Mouse (Mus musculus) limb, embryonic 11.5 days (tissue): ENCODE measurements around the gene Syt1. TPM values are rescaled to one million over a fixed set of nuclear protein-coding genes. Genes with fewer than 3 reads are reported as not detected.

Source experiments
- ATAC-seq: fragments of 200-750 bp; cut with Nextera tagmentation; 2 replicates; pipeline ENCODE4 v1.8.0; 2017; ENCODE audit warnings: low read depth; ENCODE audit not compliant: insufficient number of reproducible peaks, low FRiP score, low TSS enrichment
- DNase-seq: peaks from one replicate; pipeline ENCODE4 v3.0.0-alpha.2; 2015; ENCODE audit warnings: low spot score
- H3K27ac ChIP-seq: fragments of 300-500 bp; sonication (generic); replicated peaks from 2 replicates; pipeline ENCODE4 v1.5.1; 2014; ENCODE audit warnings: low read depth, mild to moderate bottlenecking, low read length
- H3K27me3 ChIP-seq: fragments of 300-500 bp; sonication (generic); 2 replicates; pipeline ENCODE4 v1.6.1; 2014; ENCODE audit warnings: mild to moderate bottlenecking, low read length, mixed read lengths; ENCODE audit not compliant: control insufficient read depth, insufficient read depth
- H3K36me3 ChIP-seq: fragments of 300-500 bp; sonication (generic); 2 replicates; pipeline ENCODE4 v1.6.1; 2014; ENCODE audit warnings: mild to moderate bottlenecking, low read length, moderate library complexity, mixed read lengths; ENCODE audit not compliant: control insufficient read depth, insufficient read depth
- H3K4me1 ChIP-seq: fragments of 300-500 bp; sonication (generic); 2 replicates; pipeline ENCODE4 v1.6.1; 2014; ENCODE audit warnings: low read length, mixed read lengths; ENCODE audit not compliant: control insufficient read depth, insufficient read depth
- H3K4me2 ChIP-seq: fragments of 300-500 bp; sonication (generic); 2 replicates; pipeline ENCODE4 v1.6.1; 2014; ENCODE audit warnings: low read depth, mild to moderate bottlenecking, moderate library complexity; ENCODE audit not compliant: severe bottlenecking
- H3K4me3 ChIP-seq: fragments of 300-500 bp; sonication (generic); 2 replicates; pipeline ENCODE4 v1.5.1; 2014; ENCODE audit warnings: low read depth, low read length
- H3K9ac ChIP-seq: fragments of 300-500 bp; sonication (generic); 2 replicates; pipeline ENCODE4 v1.6.1; 2014; ENCODE audit warnings: mild to moderate bottlenecking, low read length
- H3K9me3 ChIP-seq: fragments of 300-500 bp; sonication (generic); 2 replicates; pipeline ENCODE4 v1.6.1; 2016; ENCODE audit warnings: low read length; ENCODE audit not compliant: control insufficient read depth
- WGBS: fragments of 180-500 bp; shearing (Covaris S2); extraction: QIAGEN DNeasy Blood & Tissue Kit; methylation state at CpG from one replicate; pipeline ENCODE4 v1.1.7; 2014; 5-methylcytosine and 5-hydroxymethylcytosine counted together
- polyA plus RNA-seq: library from polyadenylated mRNA; unstranded; fragments of >200 nt; fragmentation: Nextera tagmentation; extraction: Ambion mirVana; gene quantifications from 2 replicates; pipeline ENCODE4 v1.2.1, GENCODE M21; 2014

Syt1 gene
- polyA plus RNA-seq, 1 experiment from 2014 or later = 0.32 TPM

GRCm38 (mm10) chr10:108457054-108457453, 553.7 kb downstream of the Syt1 start:
- H3K9me3 ChIP-seq = no peaks in the 10 kb centered on the region
- no peak overlapping the region for H3K9ac ChIP-seq
- no peaks in the 10 kb centered on the region for H3K27me3 ChIP-seq
- no peak overlapping the region for H3K27ac ChIP-seq
- H3K36me3 ChIP-seq = no peaks in the 10 kb centered on the region
- no peaks in the 10 kb centered on the region for H3K4me1 ChIP-seq
- WGBS = 95% methylated on average over 2 of the region's 2 CpGs
- no peak for ATAC-seq
- H3K4me3 ChIP-seq = no peak overlapping the region
- H3K4me2 ChIP-seq = no peak overlapping the region
- DNase-seq = no peak

- Histone ChIP-seq H3K36me3 (no peaks in the 10 kb centered on the region), H3K27me3 (no peaks in the 10 kb centered on the region), H3K4me3 (no peak overlapping the region), H3K4me1 (no peaks in the 10 kb centered on the region), H3K4me2 (no peak overlapping the region), H3K9me3 (no peaks in the 10 kb centered on the region), H3K27ac (no peak overlapping the region), H3K9ac (no peak overlapping the region)
- WGBS = 90% methylated on average over 2 of the region's 2 CpGs
- ATAC-seq (no peak), DNase-seq (no peak)
Observed at GRCm38 (mm10) chr10:108455883-108456282, 554.9 kb downstream of the Syt1 start.

GRCm38 (mm10) chr10:108455204-108455603, 555.6 kb downstream of the Syt1 start:
- H3K9ac ChIP-seq = no peak overlapping the region
- no peak overlapping the region for H3K4me2 ChIP-seq
- H3K27me3 ChIP-seq = no peaks in the 10 kb centered on the region
- no peak for DNase-seq
- H3K36me3 ChIP-seq = no peaks in the 10 kb centered on the region
- 76% methylated on average over 10 of the region's 10 CpGs for WGBS
- no peak overlapping the region for H3K4me3 ChIP-seq
- no peak overlapping the region for H3K27ac ChIP-seq
- no peaks in the 10 kb centered on the region for H3K4me1 ChIP-seq
- H3K9me3 ChIP-seq = no peaks in the 10 kb centered on the region
- ATAC-seq = no peak

GRCm38 (mm10) chr10:108454691-108455117, 556.1 kb downstream of the Syt1 start:
- DNase-seq (no peak), ATAC-seq (no peak)
- H3K27ac ChIP-seq = no peak overlapping the region
- no peak overlapping the region for H3K9ac ChIP-seq
- H3K27me3 ChIP-seq = no peaks in the 10 kb centered on the region
- H3K4me3 ChIP-seq = no peak overlapping the region
- H3K36me3 ChIP-seq = no peaks in the 10 kb centered on the region
- H3K9me3 ChIP-seq = no peaks in the 10 kb centered on the region
- 92% methylated on average over 11 of the region's 11 CpGs for WGBS
- H3K4me1 ChIP-seq = no peaks in the 10 kb centered on the region
- H3K4me2 ChIP-seq = no peak overlapping the region

GRCm38 (mm10) chr10:108453561-108453960, 557.2 kb downstream of the Syt1 start:
- WGBS = 45% methylated on average over 2 of the region's 2 CpGs
- Histone ChIP-seq H3K27ac (no peak overlapping the region), H3K4me2 (no peak overlapping the region), H3K27me3 (no peaks in the 10 kb centered on the region), H3K9me3 (no peaks in the 10 kb centered on the region), H3K4me3 (no peak overlapping the region), H3K9ac (no peak overlapping the region), H3K4me1 (no peaks in the 10 kb centered on the region), H3K36me3 (no peaks in the 10 kb centered on the region)
- DNase-seq (peak; percentile 38), ATAC-seq (no peak)

GRCm38 (mm10) chr10:108452421-108452820, 558.4 kb downstream of the Syt1 start:
- H3K27me3 ChIP-seq = no peaks in the 10 kb centered on the region
- H3K4me1 ChIP-seq = no peaks in the 10 kb centered on the region
- no peak overlapping the region for H3K4me2 ChIP-seq
- H3K9ac ChIP-seq = no peak overlapping the region
- H3K9me3 ChIP-seq = no peaks in the 10 kb centered on the region
- no peak overlapping the region for H3K27ac ChIP-seq
- ATAC-seq (no peak), DNase-seq (no peak)
- no peaks in the 10 kb centered on the region for H3K36me3 ChIP-seq
- WGBS = 96% methylated on average over 9 of the region's 9 CpGs
- H3K4me3 ChIP-seq = no peak overlapping the region

GRCm38 (mm10) chr10:108451516-108451915, 559.3 kb downstream of the Syt1 start:
- no peak overlapping the region for H3K4me2 ChIP-seq
- no peaks in the 10 kb centered on the region for H3K9me3 ChIP-seq
- ATAC-seq (no peak), DNase-seq (no peak)
- H3K36me3 ChIP-seq = no peaks in the 10 kb centered on the region
- H3K27me3 ChIP-seq = no peaks in the 10 kb centered on the region
- H3K9ac ChIP-seq = no peak overlapping the region
- no peaks in the 10 kb centered on the region for H3K4me1 ChIP-seq
- no peak overlapping the region for H3K4me3 ChIP-seq
- 95% methylated on average over 8 of the region's 8 CpGs for WGBS
- no peak overlapping the region for H3K27ac ChIP-seq

GRCm38 (mm10) chr10:108450401-108450800, 560.4 kb downstream of the Syt1 start:
- H3K9ac ChIP-seq = no peak overlapping the region
- H3K4me2 ChIP-seq = no peak overlapping the region
- H3K36me3 ChIP-seq = no peaks in the 10 kb centered on the region
- no peaks in the 10 kb centered on the region for H3K4me1 ChIP-seq
- H3K9me3 ChIP-seq = no peaks in the 10 kb centered on the region
- no peak for ATAC-seq
- no peak for DNase-seq
- H3K4me3 ChIP-seq = no peak overlapping the region
- no peak overlapping the region for H3K27ac ChIP-seq
- 83% methylated on average over 4 of the region's 4 CpGs for WGBS
- no peaks in the 10 kb centered on the region for H3K27me3 ChIP-seq

GRCm38 (mm10) chr10:108448421-108448820, 562.4 kb downstream of the Syt1 start:
- Histone ChIP-seq H3K9ac (no peak overlapping the region), H3K27ac (no peak overlapping the region), H3K4me1 (no peaks in the 10 kb centered on the region), H3K9me3 (no peaks in the 10 kb centered on the region), H3K4me2 (no peak overlapping the region), H3K36me3 (no peaks in the 10 kb centered on the region), H3K27me3 (no peaks in the 10 kb centered on the region), H3K4me3 (no peak overlapping the region)
- 85% methylated on average over 11 of the region's 11 CpGs for WGBS
- DNase-seq = no peak
- no peak for ATAC-seq
